Mouse (Mus musculus) CH12.LX (cell line): Measurements from ENCODE around the gene Zfp592. TPM values are rescaled to one million over a fixed set of nuclear protein-coding genes. Genes with fewer than 3 reads are reported as not detected.

Experiments
- DNase-seq: peaks from one replicate; pipeline ENCODE4 v3.0.0-alpha.2; 2013; ENCODE audit errors: extremely low read depth
- H3K27ac ChIP-seq: 2 replicates; pipeline ENCODE4 v1.5.1; 2012; ENCODE audit warnings: low read depth, mild to moderate bottlenecking, control low read depth, moderate library complexity; ENCODE audit not compliant: insufficient read depth
- H3K27me3 ChIP-seq: replicated peaks from 2 replicates; pipeline ENCODE3; 2012; ENCODE audit warnings: inconsistent platforms
- H3K36me3 ChIP-seq, 2 experiments: replicated peaks in 1 of 2; 2 replicates each; pipeline versions ENCODE3 to v1.6.1; 2012; ENCODE audit warnings: inconsistent platforms in 1 of 2, low read length in 1 of 2, mild to moderate bottlenecking in 1 of 2, mixed read lengths in 1 of 2, moderate library complexity in 1 of 2; ENCODE audit not compliant: control insufficient read depth in 1 of 2, insufficient read depth in 1 of 2
- H3K4me1 ChIP-seq, 2 experiments: 2 replicates each; pipeline ENCODE4 v1.6.1; 2012; ENCODE audit warnings: inconsistent platforms in 1 of 2, moderate library complexity in 1 of 2; ENCODE audit not compliant: insufficient read depth in 2 of 2, control insufficient read depth in 1 of 2
- H3K4me2 ChIP-seq: 2 replicates; pipeline ENCODE4 v1.6.1; 2012; ENCODE audit warnings: low read depth, mild to moderate bottlenecking, control low read depth; ENCODE audit not compliant: poor library complexity, insufficient read depth, severe bottlenecking
- H3K4me3 ChIP-seq, 3 experiments: fragments of 150-350 bp in 1 of 3; sonication (generic) in 1 of 3; replicated peaks in 1 of 3; 2 replicates each; pipeline versions ENCODE3 to v1.5.1; 2011 to 2012; ENCODE audit warnings: low read depth in 2 of 3, low read length in 2 of 3, mild to moderate bottlenecking in 2 of 3, moderate library complexity in 2 of 3, control low read depth in 1 of 3, improper control_type of control experiment in 1 of 3, inconsistent platforms in 1 of 3, mixed read lengths in 1 of 3; ENCODE audit not compliant: poor library complexity in 1 of 3
- H3K79me2 ChIP-seq: replicated peaks from 2 replicates; pipeline ENCODE4 v1.6.1; 2012; ENCODE audit warnings: mild to moderate bottlenecking, moderate library complexity; ENCODE audit not compliant: control insufficient read depth, poor library complexity, insufficient read depth, severe bottlenecking; ENCODE audit errors: extremely low read depth
- H3K9ac ChIP-seq: 2 replicates; pipeline ENCODE4 v1.6.1; 2012; ENCODE audit warnings: low read depth, mild to moderate bottlenecking, control low read depth, moderate library complexity; ENCODE audit not compliant: insufficient read depth
- H3K9me3 ChIP-seq: replicated peaks from 2 replicates; pipeline ENCODE3; 2012; ENCODE audit warnings: low read length, inconsistent platforms, mixed read lengths
- BHLHE40 ChIP-seq: IDR thresholded peaks from 2 replicates; pipeline ENCODE4 v1.6.1; 2011; ENCODE audit warnings: mild to moderate bottlenecking, low read depth, low read length, improper control_type of control experiment
- CHD1 ChIP-seq: IDR thresholded peaks from 2 replicates; pipeline ENCODE4 v1.6.1; 2012; ENCODE audit warnings: low read depth, low read length, improper control_type of control experiment, inconsistent platforms
- CHD2 ChIP-seq: IDR thresholded peaks from 2 replicates; pipeline ENCODE4 v1.6.1; 2011; ENCODE audit warnings: low read length, improper control_type of control experiment
- E2F4 ChIP-seq: IDR thresholded peaks from 2 replicates; pipeline ENCODE4 v1.6.1; 2011; ENCODE audit warnings: low read depth, low read length, improper control_type of control experiment; ENCODE audit not compliant: insufficient replicate concordance
- ELF1 ChIP-seq: IDR thresholded peaks from 2 replicates; pipeline ENCODE4 v1.6.1; 2014; ENCODE audit warnings: low read depth, mild to moderate bottlenecking, inconsistent platforms, low read length, improper control_type of control experiment
- EP300 ChIP-seq: IDR thresholded peaks from 2 replicates; pipeline ENCODE4 v1.6.1; 2011; ENCODE audit warnings: low read length, improper control_type of control experiment
- HCFC1 ChIP-seq: IDR thresholded peaks from 2 replicates; pipeline ENCODE4 v1.6.1; 2012; ENCODE audit warnings: low read depth, mild to moderate bottlenecking, inconsistent platforms, low read length, improper control_type of control experiment
- IRF4 ChIP-seq: IDR thresholded peaks from 2 replicates; pipeline ENCODE4 v1.6.1; 2014; ENCODE audit warnings: low read depth, mild to moderate bottlenecking, inconsistent platforms, low read length, improper control_type of control experiment
- JUND ChIP-seq: conservative IDR thresholded peaks from 2 replicates; pipeline ENCODE4 v1.6.1; 2011; ENCODE audit warnings: low read depth, low read length, improper control_type of control experiment
- KAT2A ChIP-seq: IDR thresholded peaks from 2 replicates; pipeline ENCODE4 v1.6.1; 2012; ENCODE audit warnings: low read length, improper control_type of control experiment, inconsistent platforms; ENCODE audit not compliant: insufficient replicate concordance
- MAZ ChIP-seq: IDR thresholded peaks from 2 replicates; pipeline ENCODE4 v1.6.1; 2012; ENCODE audit warnings: low read depth, mild to moderate bottlenecking, inconsistent platforms, low read length, improper control_type of control experiment, moderate library complexity
- MEF2A ChIP-seq: IDR thresholded peaks from 2 replicates; pipeline ENCODE4 v1.6.1; 2014; ENCODE audit warnings: low read depth, mild to moderate bottlenecking, inconsistent platforms, low read length, improper control_type of control experiment, borderline replicate concordance
- MXI1 ChIP-seq: IDR thresholded peaks from 2 replicates; pipeline ENCODE4 v1.6.1; 2011; ENCODE audit warnings: mild to moderate bottlenecking, low read depth, low read length, improper control_type of control experiment
- NELFE ChIP-seq: IDR thresholded peaks from 2 replicates; pipeline ENCODE4 v1.6.1; 2011; ENCODE audit warnings: low read depth, low read length, improper control_type of control experiment
- RCOR1 ChIP-seq: conservative IDR thresholded peaks from 2 replicates; pipeline ENCODE4 v1.6.1; 2012; ENCODE audit warnings: low read depth, mild to moderate bottlenecking, inconsistent platforms, low read length, improper control_type of control experiment
- SIN3A ChIP-seq: IDR thresholded peaks from 2 replicates; pipeline ENCODE4 v1.6.1; 2012; ENCODE audit warnings: low read length, improper control_type of control experiment, inconsistent platforms
- SMC3 ChIP-seq: IDR thresholded peaks from 2 replicates; pipeline ENCODE4 v1.6.1; 2011; ENCODE audit warnings: low read depth, low read length, improper control_type of control experiment
- TBP ChIP-seq: conservative IDR thresholded peaks from 2 replicates; pipeline ENCODE4 v1.6.1; 2011; ENCODE audit warnings: low read depth, low read length, improper control_type of control experiment
- ZMIZ1 ChIP-seq: IDR thresholded peaks from 2 replicates; pipeline ENCODE4 v1.6.1; 2012; ENCODE audit warnings: low read depth, mild to moderate bottlenecking, inconsistent platforms, low read length, improper control_type of control experiment
- dilution Hi-C: fragments of 300-500 bp; cut with MboI; formaldehyde crosslinking; loops from 2 replicates; pipeline ENCODE4 v1.14.3; 2020; ENCODE audit warnings: low sequenced_read_pairs; ENCODE audit not compliant: extremely low pct_unique_long_range_greater_than_20kb, extremely low pct_ligation_motif_present
- in situ Hi-C: fragments of 300-500 bp; cut with MboI; formaldehyde crosslinking; loops from 3 replicates; pipeline ENCODE4 v1.14.3; 2019; ENCODE audit warnings: low sequenced_read_pairs, low pct_ligation_motif_present, low pct_unique_long_range_greater_than_20kb, mixed read lengths
- polyA plus RNA-seq: library from polyadenylated mRNA; unstranded; fragments of >175 nt; gene quantifications from 2 replicates; pipeline ENCODE4 v1.2.1, GENCODE M21; 2012; ENCODE audit warnings: low read depth; ENCODE audit not compliant: insufficient read length
- total RNA-seq, 2 experiments: library from RNA; depleted of rRNA; stranded (reverse); fragments of 300-350 nt in 1 of 2; fragments of >200 nt in 1 of 2; gene quantifications; 2 replicates each; pipeline ENCODE4 v1.2.3; 2012 to 2014

Zfp592 gene
- total and polyA plus RNA-seq, 3 experiments, result 7.8 to 23.6 (median 10.1) TPM

- no peaks in the 10 kb centered on the region for H3K79me2 ChIP-seq
- H3K9me3 ChIP-seq, result no peaks in the 10 kb centered on the region
- DNase-seq, result no peak
- no peak within 1 kb of the TSS for H3K4me3 ChIP-seq
- in situ Hi-C loops (loop anchor here (25.0 kb wide), 1 partner anchor 320 kb away; no protein-coding TSS in a partner anchor), dilution Hi-C loops (no loop called here)
- H3K4me2 ChIP-seq, result no peak within 1 kb of the TSS
- H3K36me3 ChIP-seq, result no peaks in the 10 kb centered on the region
- peaks cover 1% of the 10 kb centered on the region for H3K27me3 ChIP-seq
- no peaks in the 10 kb centered on the region for H3K4me1 ChIP-seq
- TF ChIP-seq MEF2A (no peak), MXI1 (no peak), BHLHE40 (no peak), EP300 (no peak), ELF1 (no peak), NELFE (no peak), ZMIZ1 (no peak), CHD1 (no peak), RCOR1 (no peak), KAT2A (no peak), IRF4 (no peak), SMC3 (no peak), HCFC1 (no peak), MAZ (no peak), JUND (no peak), TBP (no peak)
- H3K9ac ChIP-seq, result no peak within 1 kb of the TSS
- no peak within 1 kb of the TSS for H3K27ac ChIP-seq
Measured at GRCm38 (mm10) chr7:81057471-81057870, 64.0 kb downstream of the Zfp592 start, which contains the start of gene Alpk3. Alpk3 (plus strand) TSS chr7:81057600.

- H3K27me3 ChIP-seq, result peaks cover 2% of the 10 kb centered on the region
- dilution Hi-C loops, result no loop called here
- 0 out of 4 replicates have a peak, but pooled peaks cover 0 to under 1% of the 10 kb centered on the region in 2 experiments for H3K4me1 ChIP-seq
- no peak for TF ChIP-seq KAT2A
- TF ChIP-seq CHD1, result no peak
- no peak for TF ChIP-seq E2F4
- no peak for TF ChIP-seq SIN3A
- no peak for TF ChIP-seq HCFC1
- TF ChIP-seq CHD2, result no peak
- in situ Hi-C loops, result loop anchor here (25.0 kb wide), 1 partner anchor 321 kb away; no protein-coding TSS in a partner anchor
- no peak overlapping the region for H3K4me3 ChIP-seq
- no peaks in the 10 kb centered on the region for H3K79me2 ChIP-seq
- no peaks in the 10 kb centered on the region for H3K36me3 ChIP-seq
- no peak overlapping the region for H3K27ac ChIP-seq
- no peak overlapping the region for H3K4me2 ChIP-seq
- no peaks in the 10 kb centered on the region for H3K9me3 ChIP-seq
- H3K9ac ChIP-seq, result no peak overlapping the region
- DNase-seq, result no peak
Measured at GRCm38 (mm10) chr7:81057901-81058711, 64.6 kb downstream of the Zfp592 start.
